Mouse (Mus musculus): ENCODE measurements at regions not wholly inside any gene's neighbourhood (a gene's known extent, or its start where the extent isn't known, plus 50 kb on each side); places are given as distances from the start of the nearest gene placed in this dataset.

GRCm38 (mm10) chr12:113333399-113333798 lies 147.7 kb downstream of the Tmem121 start:
- TF ChIP-seq CTCF (IDR thresholded peaks at IDR 0.05; ENCODE audit: insufficient read depth, low read length) (no peak), POLR2A (IDR thresholded peaks at IDR 0.05; ENCODE audit: borderline replicate concordance, extremely low read depth, low read depth, low read length) (no peak)
